Mouse (Mus musculus) limb, embryonic 12.5 days (tissue): ENCODE data around the gene Sf3a2. TPM values are rescaled to one million over a fixed set of nuclear protein-coding genes. Genes with fewer than 3 reads are reported as not detected.
"Not testable (repeated sequence)": the region's sequence is repeated elsewhere in the genome, so short reads cannot be mapped to it uniquely, and the experiment has no call there.

ENCODE experiments used
- ATAC-seq: fragments of 200-750 bp; cut with Nextera tagmentation; 2 replicates; pipeline ENCODE4 v1.8.0; 2017; ENCODE audit warnings: low read depth, moderate TSS enrichment; ENCODE audit not compliant: insufficient number of reproducible peaks, insufficient read depth, low FRiP score, low TSS enrichment
- H3K27ac ChIP-seq: fragments of 300-500 bp; sonication (generic); 2 replicates; pipeline ENCODE4 v1.5.1; 2016; ENCODE audit warnings: mild to moderate bottlenecking, moderate library complexity
- H3K27me3 ChIP-seq: fragments of 300-500 bp; sonication (generic); 2 replicates; pipeline ENCODE4 v1.6.1; 2016; ENCODE audit warnings: mild to moderate bottlenecking, moderate library complexity
- H3K36me3 ChIP-seq: fragments of 300-500 bp; sonication (generic); 2 replicates; pipeline ENCODE4 v1.6.1; 2016; ENCODE audit warnings: mild to moderate bottlenecking, moderate library complexity
- H3K4me1 ChIP-seq: fragments of 300-500 bp; sonication (generic); replicated peaks from 2 replicates; pipeline ENCODE4 v1.6.1; 2016
- H3K4me2 ChIP-seq: fragments of 300-500 bp; sonication (generic); 2 replicates; pipeline ENCODE4 v1.6.1; 2016; ENCODE audit warnings: mild to moderate bottlenecking, moderate library complexity
- H3K4me3 ChIP-seq: fragments of 300-500 bp; sonication (generic); replicated peaks from 2 replicates; pipeline ENCODE4 v1.5.1; 2016; ENCODE audit warnings: mild to moderate bottlenecking
- H3K9ac ChIP-seq: fragments of 300-500 bp; sonication (generic); replicated peaks from 2 replicates; pipeline ENCODE4 v1.6.1; 2016; ENCODE audit warnings: mild to moderate bottlenecking, moderate library complexity
- H3K9me3 ChIP-seq: fragments of 300-500 bp; sonication (generic); 2 replicates; pipeline ENCODE4 v1.6.1; 2016; ENCODE audit warnings: mild to moderate bottlenecking, moderate library complexity
- WGBS: fragments of 180-500 bp; shearing (Covaris S2); methylation state at CpG from one replicate; pipeline ENCODE4 v1.1.7; 2016; 5-methylcytosine and 5-hydroxymethylcytosine counted together
- polyA plus RNA-seq: library from polyadenylated mRNA; unstranded; fragments of >200 nt; fragmentation: Nextera tagmentation; extraction: Ambion mirVana; gene quantifications from 2 replicates; pipeline ENCODE4 v1.2.1, GENCODE M21; 2016

The Sf3a2 gene
- polyA plus RNA-seq, 1 experiment from 2014 or later = 63.0 TPM

DNA sequence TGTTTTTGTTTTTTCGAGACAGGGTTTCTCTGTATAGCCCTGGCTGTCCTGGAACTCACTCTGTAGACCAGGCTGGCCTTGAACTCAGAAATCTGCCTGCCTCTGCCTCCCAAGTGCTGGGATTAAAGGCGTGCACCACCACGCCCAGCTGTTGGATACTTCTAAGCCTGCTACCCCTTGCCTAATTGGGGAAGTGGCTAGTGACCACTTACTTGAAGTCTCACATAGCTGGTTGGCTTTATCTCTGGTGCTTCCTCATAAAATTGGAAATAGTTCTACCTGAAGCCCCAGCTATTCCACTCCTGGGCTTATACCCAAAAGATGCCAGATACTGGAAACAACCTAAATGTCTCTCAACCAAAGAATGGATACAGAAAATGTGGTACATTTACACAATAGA is 18.3 kb downstream of the Sf3a2 start:
- H3K36me3 ChIP-seq, ATAC-seq, H3K4me2 ChIP-seq, H3K9ac ChIP-seq, H3K4me3 ChIP-seq, H3K27ac ChIP-seq, H3K9me3 ChIP-seq, H3K4me1 ChIP-seq: not testable (repeated sequence)
- peaks cover 13% of the 10 kb centered on the region for H3K27me3 ChIP-seq
- WGBS = 79% methylated on average over 3 of the region's 3 CpGs

DNA sequence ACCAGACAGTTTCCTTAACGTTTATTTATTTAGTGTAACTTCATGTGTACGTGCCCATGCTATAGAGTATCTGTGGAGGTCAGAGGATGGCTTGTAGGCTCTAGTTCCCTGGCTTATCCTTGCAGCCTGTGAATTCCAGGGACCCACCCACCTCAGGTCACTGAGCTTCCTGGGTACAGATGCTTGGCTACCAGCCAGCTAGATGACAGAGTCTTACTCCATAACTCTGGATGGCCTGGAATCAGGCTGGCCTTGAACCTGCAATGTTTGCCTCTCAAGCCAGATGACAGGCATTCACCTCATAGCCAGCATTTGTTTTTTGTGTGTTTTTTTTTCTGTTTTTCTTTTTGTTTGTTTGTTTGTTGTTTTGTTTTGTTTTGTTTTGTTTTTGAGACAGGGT is 19.2 kb downstream of the Sf3a2 start:
- Histone ChIP-seq H3K4me2 (no peak overlapping the region), H3K9me3 (no peaks in the 10 kb centered on the region), H3K4me1 (no peaks in the 10 kb centered on the region), H3K27ac (no peak overlapping the region), H3K4me3 (no peak overlapping the region), H3K36me3 (no peaks in the 10 kb centered on the region), H3K27me3 (peaks cover 6% of the 10 kb centered on the region; the same call in 1 of the 2 replicates), H3K9ac (no peak overlapping the region)
- no peak for ATAC-seq
- 73% methylated on average over 2 of the region's 2 CpGs for WGBS

DNA sequence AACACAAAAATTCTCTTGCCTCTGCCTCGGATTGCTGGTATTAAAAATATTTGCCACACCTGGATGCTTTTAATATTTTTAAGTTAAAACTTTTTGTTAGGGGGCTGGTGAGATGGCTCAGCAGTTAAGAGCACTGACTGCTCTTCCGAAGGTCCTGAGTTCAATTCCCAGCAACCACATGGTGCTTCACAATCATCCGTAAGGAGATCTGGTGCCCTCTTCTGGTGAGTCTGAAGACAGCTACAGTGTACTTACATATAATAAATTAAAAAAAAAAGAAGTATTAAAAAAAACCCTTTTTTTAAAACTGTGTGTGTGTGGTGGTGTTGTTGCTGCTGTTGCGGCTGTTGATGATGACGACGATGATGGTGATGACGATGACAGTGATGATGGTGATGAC is 20.0 kb downstream of the Sf3a2 start:
- not testable (repeated sequence) for H3K9ac ChIP-seq, H3K4me3 ChIP-seq, H3K27me3 ChIP-seq, H3K27ac ChIP-seq, H3K36me3 ChIP-seq, ATAC-seq, H3K4me2 ChIP-seq, H3K9me3 ChIP-seq, H3K4me1 ChIP-seq
- WGBS = 83% methylated on average over 7 of the region's 7 CpGs

DNA sequence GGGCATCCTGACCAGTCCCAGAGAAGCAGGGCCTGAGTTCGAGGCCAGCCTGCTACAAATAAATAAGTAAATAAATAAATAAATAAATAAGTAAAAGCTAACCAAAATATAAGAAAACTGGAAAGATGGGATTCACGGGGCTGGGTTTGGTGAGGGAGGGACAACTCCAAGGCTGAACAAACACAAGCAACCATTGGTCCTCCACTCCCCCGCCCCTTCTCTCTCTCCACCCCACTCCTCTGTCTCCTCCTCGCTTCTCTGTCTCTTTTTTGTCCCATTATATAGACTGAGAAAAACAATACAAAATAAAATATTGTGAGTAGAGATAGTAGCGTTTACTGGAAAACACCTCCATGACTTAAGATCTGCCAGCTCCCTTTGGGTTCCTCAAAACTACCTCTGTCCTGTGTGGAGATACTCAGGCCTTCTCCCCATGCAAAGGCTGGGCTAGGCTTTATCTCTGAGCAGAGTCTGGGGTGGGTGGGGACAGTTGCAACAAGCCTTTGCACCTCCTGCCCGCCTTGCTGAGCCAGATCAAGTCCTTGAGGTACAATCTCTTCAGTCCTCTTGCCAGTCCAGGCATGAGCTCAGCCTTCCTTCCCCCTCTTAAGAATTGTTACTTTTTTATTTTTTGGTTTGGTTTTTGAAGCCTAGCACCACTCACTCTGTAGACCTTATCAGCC is 20.7 kb downstream of the Sf3a2 start:
- Histone ChIP-seq H3K4me1 (no peaks in the 10 kb centered on the region), H3K36me3 (no peaks in the 10 kb centered on the region), H3K9me3 (no peaks in the 10 kb centered on the region), H3K4me2 (no peak overlapping the region), H3K27ac (no peak overlapping the region), H3K9ac (no peak overlapping the region), H3K4me3 (no peak overlapping the region), H3K27me3 (no peaks in the 10 kb centered on the region)
- WGBS = 53% methylated on average over 6 of the region's 6 CpGs
- no peak for ATAC-seq

DNA sequence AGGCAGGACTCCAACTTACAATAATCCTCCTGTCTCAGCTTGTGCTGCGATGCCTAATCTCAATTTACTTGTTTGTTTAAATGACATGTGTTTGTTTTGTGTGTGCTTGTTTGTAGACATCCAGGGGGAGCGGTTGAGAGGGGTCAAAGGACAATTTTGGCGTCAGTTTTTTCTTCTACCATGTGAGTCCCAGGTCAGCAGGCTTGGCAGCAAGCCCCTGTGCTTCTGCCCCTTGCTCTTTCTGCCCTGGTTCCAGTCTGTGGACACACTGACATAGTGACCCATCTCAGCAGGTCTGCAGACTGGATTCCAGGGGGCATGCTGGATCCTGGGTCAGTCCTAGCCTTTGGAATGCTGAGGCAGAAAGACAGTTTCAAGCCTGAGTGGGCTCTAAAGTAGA is 21.4 kb downstream of the Sf3a2 start:
- WGBS = 50% methylated on average over 3 of the region's 3 CpGs
- H3K4me2 ChIP-seq = no peak overlapping the region

DNA sequence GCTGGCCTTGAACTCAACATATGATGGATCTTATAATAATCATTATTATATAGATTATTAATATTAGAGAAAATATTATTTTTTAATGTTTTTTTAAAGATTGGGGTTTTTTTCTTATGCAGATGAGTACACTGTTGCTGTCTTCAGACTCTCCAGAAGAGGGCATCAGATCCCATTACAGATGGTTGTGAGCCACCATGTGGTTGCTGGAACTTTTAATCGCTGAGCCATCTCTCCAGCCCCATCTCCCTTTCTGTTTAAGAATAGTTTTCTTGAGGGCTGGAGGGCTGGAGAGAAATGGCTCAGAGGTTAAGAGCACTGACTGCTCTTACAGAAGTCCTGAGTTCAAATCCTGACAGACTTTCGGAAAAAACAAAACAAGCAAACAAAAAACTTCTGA is 24.0 kb downstream of the Sf3a2 start:
- Histone ChIP-seq H3K4me3 (no peak overlapping the region), H3K4me2 (no peak overlapping the region), H3K9ac (no peak overlapping the region), H3K36me3 (no peaks in the 10 kb centered on the region), H3K27me3 (no peaks in the 10 kb centered on the region), H3K27ac (no peak overlapping the region), H3K4me1 (no peaks in the 10 kb centered on the region), H3K9me3 (no peaks in the 10 kb centered on the region)
- 45% methylated on average over 2 of the region's 2 CpGs for WGBS
- no peak for ATAC-seq

More for the DNA sequence above, 21.4 kb downstream of the Sf3a2 start:
- H3K27me3 ChIP-seq = no peaks in the 10 kb centered on the region
- no peak overlapping the region for H3K4me3 ChIP-seq
- no peaks in the 10 kb centered on the region for H3K36me3 ChIP-seq
- H3K4me1 ChIP-seq = no peaks in the 10 kb centered on the region
- no peak overlapping the region for H3K27ac ChIP-seq
- ATAC-seq = no peak
- no peaks in the 10 kb centered on the region for H3K9me3 ChIP-seq
- no peak overlapping the region for H3K9ac ChIP-seq

DNA sequence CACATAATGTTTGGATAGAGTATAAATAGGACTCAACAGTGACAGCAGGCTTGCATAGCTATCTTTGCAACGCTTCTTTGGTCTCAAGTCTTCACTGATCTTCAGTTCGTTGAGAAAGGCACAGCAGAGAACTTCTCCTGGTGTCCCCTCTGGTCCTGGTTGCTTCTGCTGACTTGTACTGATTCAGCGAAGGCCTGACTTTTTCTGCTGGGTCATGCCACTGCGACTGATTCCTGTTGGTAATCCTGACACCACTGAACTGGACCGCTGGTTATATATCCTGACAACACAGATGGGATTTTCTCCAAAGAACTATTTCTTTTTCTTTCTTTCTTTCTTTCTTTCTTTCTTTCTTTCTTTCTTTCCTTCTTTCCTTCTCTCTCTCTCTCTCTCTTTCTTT is 24.5 kb downstream of the Sf3a2 start:
- no peak overlapping the region for H3K4me3 ChIP-seq
- H3K9me3 ChIP-seq = no peaks in the 10 kb centered on the region
- H3K27me3 ChIP-seq = no peaks in the 10 kb centered on the region
- H3K4me2 ChIP-seq = no peak overlapping the region
- no peak overlapping the region for H3K27ac ChIP-seq
- no peak for ATAC-seq
- no peak overlapping the region for H3K9ac ChIP-seq
- H3K4me1 ChIP-seq = peaks cover 2% of the 10 kb centered on the region
- 89% methylated on average over 5 of the region's 5 CpGs for WGBS
- no peaks in the 10 kb centered on the region for H3K36me3 ChIP-seq

DNA sequence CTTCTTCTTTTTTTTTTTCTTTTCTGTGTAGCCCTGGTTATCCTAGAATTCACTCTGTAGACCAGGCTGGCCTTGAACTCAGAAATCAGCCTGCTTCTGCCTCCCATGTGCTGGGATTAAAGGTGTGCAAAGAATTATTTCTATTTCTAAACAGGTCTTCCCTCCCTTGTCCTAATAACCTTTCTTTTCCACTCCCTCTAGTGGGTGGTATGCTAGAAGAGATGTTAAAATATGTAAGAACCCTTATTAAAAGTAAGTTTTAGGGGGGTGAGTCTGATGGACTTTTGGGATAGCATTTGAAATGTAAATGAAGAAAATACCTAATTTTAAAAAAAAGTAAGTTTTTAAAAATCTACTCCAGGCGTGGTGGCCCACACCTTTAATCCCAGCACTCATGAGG is 25.3 kb downstream of the Sf3a2 start:
- H3K27me3 ChIP-seq = no peaks in the 10 kb centered on the region
- no peak overlapping the region for H3K9ac ChIP-seq
- H3K4me1 ChIP-seq = peaks cover 9% of the 10 kb centered on the region
- no peak overlapping the region for H3K4me2 ChIP-seq
- peaks cover 4% of the 10 kb centered on the region; the same call in 1 of the 2 replicates for H3K36me3 ChIP-seq
- H3K27ac ChIP-seq = no peak overlapping the region
- no peak overlapping the region for H3K4me3 ChIP-seq
- WGBS = 79% methylated on average over 1 of the region's 1 CpGs
- ATAC-seq = no peak
- no peaks in the 10 kb centered on the region for H3K9me3 ChIP-seq

DNA sequence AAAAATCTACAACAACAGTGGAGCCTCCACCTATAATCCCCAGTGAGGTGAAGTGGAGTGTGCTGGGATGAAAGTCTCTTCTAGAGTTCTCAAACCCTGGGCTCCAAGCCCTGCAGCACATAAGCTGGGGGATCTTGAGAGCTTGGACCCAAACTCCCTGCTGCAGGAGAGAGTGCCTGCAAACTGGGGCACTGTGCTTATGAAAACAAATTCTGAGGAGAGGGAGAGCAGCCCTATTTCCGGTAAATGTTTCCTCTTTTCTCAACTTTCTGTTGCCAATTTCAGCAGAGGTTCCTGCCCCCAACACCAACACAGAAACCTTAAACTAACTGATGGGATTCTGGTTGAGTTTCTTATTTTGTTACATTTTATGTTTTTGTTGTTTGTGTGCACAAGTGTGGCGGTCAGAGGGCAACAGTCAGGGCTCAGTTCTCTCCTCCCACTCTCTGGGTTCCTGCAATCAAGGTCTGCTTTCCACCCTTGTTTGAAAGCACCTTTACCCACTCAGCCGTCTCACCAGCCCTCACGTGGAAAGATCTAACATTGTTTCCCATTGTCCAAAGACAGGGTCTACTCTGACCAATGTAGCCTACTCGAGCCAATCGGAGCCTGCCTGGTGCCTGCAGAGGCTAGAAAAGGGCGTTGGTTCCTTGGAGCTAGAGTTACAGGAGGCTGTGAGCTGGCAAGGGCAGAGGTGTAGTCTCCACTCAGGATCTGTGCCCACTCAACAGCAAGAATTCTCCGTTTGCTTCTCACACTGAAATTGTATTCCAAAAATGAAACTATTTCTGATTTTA is 26.0 kb downstream of the Sf3a2 start:
- H3K27me3 ChIP-seq = no peaks in the 10 kb centered on the region
- H3K4me2 ChIP-seq = no peak overlapping the region
- no peak overlapping the region for H3K4me3 ChIP-seq
- WGBS = 65% methylated on average over 8 of the region's 8 CpGs
- ATAC-seq = no peak
- H3K4me1 ChIP-seq = peaks cover 13% of the 10 kb centered on the region
- H3K36me3 ChIP-seq = peaks cover 8% of the 10 kb centered on the region
- H3K9ac ChIP-seq = no peak overlapping the region
- H3K27ac ChIP-seq = no peak overlapping the region
- H3K9me3 ChIP-seq = no peaks in the 10 kb centered on the region

DNA sequence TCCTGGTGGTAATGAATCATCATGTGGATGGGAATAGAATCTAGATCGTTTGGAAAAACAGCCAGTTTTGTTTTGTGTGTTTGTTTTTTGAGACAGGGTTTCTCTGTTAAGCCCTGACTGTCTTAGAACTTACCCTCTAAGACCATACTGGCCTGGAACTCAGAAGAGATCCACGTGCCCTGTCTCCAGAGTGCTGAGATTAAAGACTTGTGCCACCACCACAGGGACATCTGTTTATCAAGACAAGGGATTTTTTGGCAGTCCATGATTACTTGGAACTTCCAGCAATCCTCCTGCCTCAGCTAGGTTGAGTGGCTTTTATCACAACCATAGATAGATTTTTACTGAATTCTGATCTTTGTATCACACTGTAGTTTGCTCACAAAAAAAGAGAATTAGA is 26.8 kb downstream of the Sf3a2 start:
- ATAC-seq = no peak
- Histone ChIP-seq H3K9me3 (no peaks in the 10 kb centered on the region), H3K27me3 (no peaks in the 10 kb centered on the region), H3K9ac (no peak overlapping the region), H3K4me1 (peaks cover 21% of the 10 kb centered on the region), H3K27ac (no peak overlapping the region), H3K4me3 (no peak overlapping the region), H3K36me3 (peaks cover 16% of the 10 kb centered on the region), H3K4me2 (no peak overlapping the region)
- WGBS = 72% methylated on average over 2 of the region's 2 CpGs

DNA sequence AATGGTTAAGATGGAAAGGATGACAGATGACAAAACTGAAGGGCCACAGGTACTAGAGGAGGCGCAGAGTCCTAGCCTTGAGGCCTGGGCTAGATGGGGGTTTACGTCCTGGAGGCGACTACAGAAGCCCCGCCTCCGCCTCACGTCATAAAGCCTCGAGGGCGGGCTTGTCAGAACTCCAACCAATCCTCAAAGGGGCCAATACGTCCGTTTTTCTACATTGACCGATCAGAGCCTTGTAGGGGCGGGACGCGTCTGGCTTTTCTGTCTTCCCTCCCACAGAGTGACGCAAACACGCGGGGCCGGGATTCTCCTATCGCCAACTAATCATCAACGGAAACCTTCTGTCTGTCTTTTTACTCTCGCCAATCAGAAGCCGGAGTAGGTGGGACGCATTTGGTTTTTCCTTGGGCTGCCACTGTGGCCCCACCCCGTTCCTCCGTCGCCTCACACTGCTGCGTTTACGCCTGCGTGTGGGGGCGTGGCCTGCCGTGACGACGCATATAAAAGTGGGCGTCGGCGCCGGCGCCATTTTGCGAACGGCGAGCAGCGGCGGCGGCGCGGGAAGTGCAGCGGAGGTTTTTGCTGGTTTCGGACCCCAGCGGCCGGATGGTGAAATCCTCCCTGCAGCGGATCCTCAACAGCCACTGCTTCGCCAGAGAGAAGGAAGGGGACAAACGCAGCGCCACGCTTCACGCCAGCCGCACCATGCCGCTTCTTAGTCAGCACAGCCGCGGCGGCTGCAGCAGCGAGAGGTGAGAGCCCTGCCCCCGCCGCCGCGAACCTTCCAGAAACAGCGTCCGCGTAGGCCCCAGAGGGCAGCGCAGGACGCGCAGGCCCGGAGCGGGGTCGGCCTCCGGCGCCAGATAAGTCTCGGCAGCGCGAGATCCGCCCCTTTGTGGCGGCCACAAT is 28.4 kb downstream of the Sf3a2 start, which contains the start of gene Oaz1:
Gene Oaz1, plus strand, starts transcription at position 506 of the 912 bp plus-strand sequence.
- H3K9me3 ChIP-seq = no peaks in the 10 kb centered on the region
- H3K27ac ChIP-seq = peak within 1 kb of the TSS; percentile 91
- H3K36me3 ChIP-seq = peaks cover 27% of the 10 kb centered on the region
- peak within 1 kb of the TSS; percentile 98 for H3K4me2 ChIP-seq
- peak within 1 kb of the TSS; percentile 93 for H3K9ac ChIP-seq
- WGBS = under 1% methylated on average over 82 of the region's 82 CpGs
- peak; percentile 97 for ATAC-seq
- H3K4me1 ChIP-seq = peaks cover 36% of the 10 kb centered on the region
- peak within 1 kb of the TSS; percentile 77 for H3K4me3 ChIP-seq
- H3K27me3 ChIP-seq = no peaks in the 10 kb centered on the region
